Mouse (Mus musculus) midbrain, embryonic 14.5 days (tissue): ENCODE results near the gene Wsb1. TPM values are rescaled to one million over a fixed set of nuclear protein-coding genes. Genes with fewer than 3 reads are reported as not detected.
"Not testable (repeated sequence)": the region's sequence is repeated elsewhere in the genome, so short reads cannot be mapped to it uniquely, and the experiment has no call there.

Source experiments
- ATAC-seq: fragments of 200-750 bp; cut with Nextera tagmentation; 2 replicates; pipeline ENCODE4 v1.8.0; 2017; ENCODE audit warnings: moderate number of reproducible peaks, moderate library complexity; ENCODE audit not compliant: low FRiP score, low TSS enrichment
- DNase-seq: peaks from one replicate; pipeline ENCODE4 v3.0.0-alpha.2; 2015
- H3K27ac ChIP-seq: fragments of 300-500 bp; sonication (generic); replicated peaks from 2 replicates; pipeline ENCODE4 v1.5.1; 2014; ENCODE audit warnings: mild to moderate bottlenecking, low read depth, low read length, moderate library complexity
- H3K27me3 ChIP-seq: fragments of 300-500 bp; sonication (generic); 2 replicates; pipeline ENCODE4 v1.6.1; 2014; ENCODE audit warnings: low read length, control low read depth, mixed read lengths; ENCODE audit not compliant: control insufficient read depth, insufficient read depth
- H3K36me3 ChIP-seq: fragments of 300-500 bp; sonication (generic); 2 replicates; pipeline ENCODE4 v1.6.1; 2014; ENCODE audit warnings: low read length, control low read depth; ENCODE audit not compliant: control insufficient read depth, insufficient read depth
- H3K4me1 ChIP-seq: fragments of 300-500 bp; sonication (generic); 2 replicates; pipeline ENCODE4 v1.6.1; 2014; ENCODE audit warnings: mild to moderate bottlenecking, antibody characterized with exemption, low read length, control low read depth; ENCODE audit not compliant: control insufficient read depth, insufficient read depth
- H3K4me2 ChIP-seq: fragments of 300-500 bp; sonication (generic); 2 replicates; pipeline ENCODE4 v1.6.1; 2014; ENCODE audit warnings: mild to moderate bottlenecking, low read length, moderate library complexity
- H3K4me3 ChIP-seq: fragments of 300-500 bp; sonication (generic); replicated peaks from 2 replicates; pipeline ENCODE4 v1.5.1; 2014; ENCODE audit warnings: low read depth, low read length
- H3K9ac ChIP-seq: fragments of 300-500 bp; sonication (generic); replicated peaks from 2 replicates; pipeline ENCODE4 v1.6.1; 2014; ENCODE audit warnings: mild to moderate bottlenecking, low read length, moderate library complexity
- H3K9me3 ChIP-seq: fragments of 300-500 bp; sonication (generic); 2 replicates; pipeline ENCODE4 v1.6.1; 2016; ENCODE audit warnings: low read length, control low read depth, mixed read lengths; ENCODE audit not compliant: control insufficient read depth
- WGBS: fragments of 180-500 bp; shearing (Covaris S2); extraction: QIAGEN DNeasy Blood & Tissue Kit; methylation state at CpG from one replicate; pipeline ENCODE4 v1.1.7; 2014; 5-methylcytosine and 5-hydroxymethylcytosine counted together
- polyA plus RNA-seq: library from polyadenylated mRNA; unstranded; fragments of >200 nt; fragmentation: Nextera tagmentation; extraction: Ambion mirVana; gene quantifications from 2 replicates; pipeline ENCODE4 v1.2.1, GENCODE M21; 2014

The Wsb1 gene
- polyA plus RNA-seq, 1 experiment from 2014 or later = 743 TPM

GRCm38 (mm10) chr11:79279732-79280405, 25.4 kb upstream of the Wsb1 start:
- H3K4me3 ChIP-seq = no peak overlapping the region
- no peak overlapping the region for H3K9ac ChIP-seq
- no peak for ATAC-seq
- DNase-seq = peak; percentile 60
- no peaks in the 10 kb centered on the region for H3K4me1 ChIP-seq
- no peaks in the 10 kb centered on the region for H3K9me3 ChIP-seq
- no peaks in the 10 kb centered on the region for H3K27me3 ChIP-seq
- WGBS = 55% methylated on average over 2 of the region's 2 CpGs
- no peak overlapping the region for H3K27ac ChIP-seq
- no peaks in the 10 kb centered on the region for H3K36me3 ChIP-seq
- no peak overlapping the region for H3K4me2 ChIP-seq

- Histone ChIP-seq H3K27ac (no peak overlapping the region), H3K9ac (no peak overlapping the region), H3K27me3 (no peaks in the 10 kb centered on the region), H3K36me3 (no peaks in the 10 kb centered on the region), H3K4me3 (no peak overlapping the region), H3K4me2 (no peak overlapping the region), H3K9me3 (no peaks in the 10 kb centered on the region), H3K4me1 (no peaks in the 10 kb centered on the region)
- no peak for DNase-seq
- 88% methylated on average over 4 of the region's 4 CpGs for WGBS
- no peak for ATAC-seq
Observed at GRCm38 (mm10) chr11:79273757-79274156, 19.3 kb upstream of the Wsb1 start.

GRCm38 (mm10) chr11:79273039-79273438, 18.6 kb upstream of the Wsb1 start:
- DNase-seq (no peak), ATAC-seq (no peak)
- H3K27ac ChIP-seq = no peak overlapping the region
- 72% methylated on average over 4 of the region's 4 CpGs for WGBS
- no peak overlapping the region for H3K4me2 ChIP-seq
- no peak overlapping the region for H3K4me3 ChIP-seq
- H3K36me3 ChIP-seq = no peaks in the 10 kb centered on the region
- no peak overlapping the region for H3K9ac ChIP-seq
- H3K4me1 ChIP-seq = no peaks in the 10 kb centered on the region
- no peaks in the 10 kb centered on the region for H3K9me3 ChIP-seq
- H3K27me3 ChIP-seq = no peaks in the 10 kb centered on the region

GRCm38 (mm10) chr11:79267171-79267570, 12.7 kb upstream of the Wsb1 start:
- DNase-seq (peak; percentile 15), ATAC-seq (no peak)
- no peak overlapping the region for H3K4me2 ChIP-seq
- no peak overlapping the region for H3K4me3 ChIP-seq
- H3K36me3 ChIP-seq = no peaks in the 10 kb centered on the region
- no peak overlapping the region for H3K27ac ChIP-seq
- H3K4me1 ChIP-seq = no peaks in the 10 kb centered on the region
- no peaks in the 10 kb centered on the region for H3K27me3 ChIP-seq
- no peak overlapping the region for H3K9ac ChIP-seq
- 55% methylated on average over 1 of the region's 1 CpGs for WGBS
- no peaks in the 10 kb centered on the region for H3K9me3 ChIP-seq

- Histone ChIP-seq H3K4me1 (no peaks in the 10 kb centered on the region), H3K4me3 (no peak overlapping the region), H3K27me3 (no peaks in the 10 kb centered on the region), H3K36me3 (no peaks in the 10 kb centered on the region), H3K9me3 (no peaks in the 10 kb centered on the region), H3K4me2 (no peak overlapping the region), H3K9ac (no peak overlapping the region), H3K27ac (no peak overlapping the region)
- DNase-seq (no peak), ATAC-seq (no peak)
- WGBS = 68% methylated on average over 3 of the region's 3 CpGs
Observed at GRCm38 (mm10) chr11:79264376-79264775, 9.9 kb upstream of the Wsb1 start.

- not testable (repeated sequence) for H3K27ac ChIP-seq, H3K9ac ChIP-seq, H3K9me3 ChIP-seq, H3K4me3 ChIP-seq, DNase-seq, H3K4me1 ChIP-seq, H3K27me3 ChIP-seq, H3K4me2 ChIP-seq, ATAC-seq, H3K36me3 ChIP-seq
- 91% methylated on average over 4 of the region's 4 CpGs for WGBS
Observed at GRCm38 (mm10) chr11:79260126-79260525, 5.7 kb upstream of the Wsb1 start.

GRCm38 (mm10) chr11:79258738-79259137, 4.3 kb upstream of the Wsb1 start:
- DNase-seq (no peak), ATAC-seq (no peak)
- WGBS = 86% methylated on average over 6 of the region's 6 CpGs
- Histone ChIP-seq H3K4me2 (no peak overlapping the region), H3K36me3 (no peaks in the 10 kb centered on the region), H3K4me3 (no peak overlapping the region), H3K9ac (no peak overlapping the region), H3K9me3 (no peaks in the 10 kb centered on the region), H3K27me3 (no peaks in the 10 kb centered on the region), H3K27ac (no peak overlapping the region), H3K4me1 (0 out of 2 replicates have a peak, but pooled peaks cover 4% of the 10 kb centered on the region)

- WGBS = 1% methylated on average over 49 of the region's 49 CpGs
- H3K36me3 ChIP-seq = peaks cover 21% of the 10 kb centered on the region
- no peaks in the 10 kb centered on the region for H3K27me3 ChIP-seq
- peaks cover 25% of the 10 kb centered on the region for H3K4me1 ChIP-seq
- H3K4me2 ChIP-seq = peak overlapping the region; percentile 79
- H3K9ac ChIP-seq = peak overlapping the region; percentile 96
- H3K9me3 ChIP-seq = no peaks in the 10 kb centered on the region
- peak overlapping the region; percentile 99 for H3K27ac ChIP-seq
- peak; percentile 70 for DNase-seq
- ATAC-seq = peak; percentile 31
- H3K4me3 ChIP-seq = peak overlapping the region; percentile 97
Observed at GRCm38 (mm10) chr11:79253542-79254390, 705 bp downstream of the Wsb1 start.
